Mouse (Mus musculus) MEL (cell line): Measurements from ENCODE around the gene Taf6l. TPM values are rescaled to one million over a fixed set of nuclear protein-coding genes. Genes with fewer than 3 reads are reported as not detected.

ENCODE experiments used
- DNase-seq: peaks from one replicate; pipeline ENCODE4 v3.0.0; 2011; ENCODE audit warnings: low read depth, low spot score
- H3K27ac ChIP-seq: 2 replicates; pipeline ENCODE4 v1.5.1; 2012; ENCODE audit warnings: low read depth, mild to moderate bottlenecking, control low read depth, low read length, moderate library complexity; ENCODE audit not compliant: control insufficient read depth
- H3K27me3 ChIP-seq, 2 experiments: fragments of 150-350 bp in 1 of 2; sonication (generic) in 1 of 2; 2 replicates each; pipeline ENCODE4 v1.6.1; 2012; ENCODE audit warnings: low read length in 2 of 2, mild to moderate bottlenecking in 2 of 2, improper control_type of control experiment in 1 of 2, moderate library complexity in 1 of 2; ENCODE audit not compliant: insufficient read depth in 2 of 2, control insufficient read depth in 1 of 2
- H3K36me3 ChIP-seq, 2 experiments: 2 replicates each; pipeline ENCODE4 v1.6.1; 2012 to 2014; ENCODE audit warnings: low read length in 2 of 2, improper control_type of control experiment in 1 of 2, inconsistent platforms in 1 of 2, mild to moderate bottlenecking in 1 of 2; ENCODE audit not compliant: insufficient read depth in 2 of 2, control insufficient read depth in 1 of 2
- H3K4me1 ChIP-seq, 2 experiments: fragments of 150-350 bp in 1 of 2; sonication (generic) in 1 of 2; 2 replicates each; pipeline ENCODE4 v1.6.1; 2012; ENCODE audit warnings: low read length in 2 of 2, improper control_type of control experiment in 1 of 2, mild to moderate bottlenecking in 1 of 2; ENCODE audit not compliant: insufficient read depth in 2 of 2, control insufficient read depth in 1 of 2
- H3K4me3 ChIP-seq, 2 experiments: fragments of 150-350 bp in 1 of 2; sonication (generic) in 1 of 2; 2 replicates each; pipeline ENCODE4 v1.5.1; 2012; ENCODE audit warnings: low read depth in 2 of 2, low read length in 2 of 2, mild to moderate bottlenecking in 2 of 2, moderate library complexity in 2 of 2, control low read depth in 1 of 2, improper control_type of control experiment in 1 of 2; ENCODE audit not compliant: control insufficient read depth in 1 of 2, insufficient read depth in 1 of 2
- H3K79me2 ChIP-seq: 2 replicates; pipeline ENCODE4 v1.6.1; 2012; ENCODE audit warnings: mild to moderate bottlenecking, low read length, moderate library complexity; ENCODE audit not compliant: control insufficient read depth, poor library complexity, insufficient read depth
- H3K9ac ChIP-seq: 2 replicates; pipeline ENCODE4 v1.6.1; 2012; ENCODE audit warnings: low read depth, mild to moderate bottlenecking, control low read depth, low read length, moderate library complexity; ENCODE audit not compliant: control insufficient read depth, poor library complexity, severe bottlenecking
- H3K9me3 ChIP-seq: fragments of 150-350 bp; sonication (generic); replicated peaks from 2 replicates; pipeline ENCODE4 v1.6.1; 2012; ENCODE audit warnings: mild to moderate bottlenecking, low read length, improper control_type of control experiment, moderate library complexity; ENCODE audit not compliant: insufficient read depth
- BHLHE40 ChIP-seq: IDR thresholded peaks from 2 replicates; pipeline ENCODE4 v1.6.1; 2012; ENCODE audit warnings: low read depth, mild to moderate bottlenecking, inconsistent platforms, low read length, improper control_type of control experiment, borderline replicate concordance
- CHD1 ChIP-seq: IDR thresholded peaks from 2 replicates; pipeline ENCODE4 v1.6.1; 2012; ENCODE audit warnings: low read depth, mild to moderate bottlenecking, inconsistent platforms, low read length, improper control_type of control experiment
- CHD2 ChIP-seq: IDR thresholded peaks from 2 replicates; pipeline ENCODE4 v1.6.1; 2011; ENCODE audit warnings: low read length, improper control_type of control experiment
- CTCF ChIP-seq, 3 experiments: IDR thresholded peaks in 2 of 3; conservative IDR thresholded peaks in 1 of 3; 2 replicates each; pipeline ENCODE4 v1.5.1; 2011 to 2012; ENCODE audit warnings: low read length in 3 of 3, low read depth in 2 of 3, mild to moderate bottlenecking in 2 of 3, improper control_type of control experiment in 1 of 3, inconsistent platforms in 1 of 3, mixed read lengths in 1 of 3, moderate library complexity in 1 of 3; ENCODE audit not compliant: control insufficient read depth in 1 of 3, insufficient read depth in 1 of 3, poor library complexity in 1 of 3, severe bottlenecking in 1 of 3
- ETS1 ChIP-seq: IDR thresholded peaks from 2 replicates; pipeline ENCODE4 v1.6.1; 2012; ENCODE audit warnings: low read depth, mild to moderate bottlenecking, inconsistent platforms, low read length, improper control_type of control experiment, moderate library complexity
- HCFC1 ChIP-seq: IDR thresholded peaks from 2 replicates; pipeline ENCODE4 v1.6.1; 2012; ENCODE audit warnings: low read depth, mild to moderate bottlenecking, inconsistent platforms, low read length, improper control_type of control experiment, moderate library complexity
- MAFK ChIP-seq: IDR thresholded peaks from 2 replicates; pipeline ENCODE4 v1.6.1; 2011; ENCODE audit warnings: low read depth, mild to moderate bottlenecking, low read length, improper control_type of control experiment, borderline replicate concordance
- MAX ChIP-seq: IDR thresholded peaks from 2 replicates; pipeline ENCODE4 v1.6.1; 2011; ENCODE audit warnings: low read length, improper control_type of control experiment
- MXI1 ChIP-seq: IDR thresholded peaks from 2 replicates; pipeline ENCODE4 v1.6.1; 2011; ENCODE audit warnings: mild to moderate bottlenecking, low read depth, low read length, improper control_type of control experiment
- MYB ChIP-seq: IDR thresholded peaks from 2 replicates; pipeline ENCODE4 v1.6.1; 2011; ENCODE audit warnings: mild to moderate bottlenecking, low read depth, low read length, improper control_type of control experiment
- NRF1 ChIP-seq: IDR thresholded peaks from 2 replicates; pipeline ENCODE4 v1.6.1; 2014; ENCODE audit warnings: low read depth, mild to moderate bottlenecking, inconsistent platforms, low read length, improper control_type of control experiment, moderate library complexity; ENCODE audit not compliant: poor library complexity, insufficient read depth, severe bottlenecking
- POLR2A ChIP-seq, 2 experiments: IDR thresholded peaks; 2 replicates each; pipeline ENCODE4 v1.6.1; 2011 to 2012; ENCODE audit warnings: low read length in 2 of 2, mild to moderate bottlenecking in 2 of 2, control low read depth in 1 of 2, improper control_type of control experiment in 1 of 2, low read depth in 1 of 2, moderate library complexity in 1 of 2; ENCODE audit not compliant: control insufficient read depth in 1 of 2, insufficient read depth in 1 of 2, poor library complexity in 1 of 2
- POLR2AphosphoS5 ChIP-seq: IDR thresholded peaks from 2 replicates; pipeline ENCODE4 v1.6.1; 2012; ENCODE audit warnings: low read depth, borderline replicate concordance, mild to moderate bottlenecking, inconsistent platforms, low read length, moderate library complexity, mixed read lengths
- RAD21 ChIP-seq: IDR thresholded peaks from 2 replicates; pipeline ENCODE4 v1.6.1; 2011; ENCODE audit warnings: mild to moderate bottlenecking, low read depth, low read length, improper control_type of control experiment
- RCOR1 ChIP-seq: IDR thresholded peaks from 2 replicates; pipeline ENCODE4 v1.6.1; 2012; ENCODE audit warnings: low read depth, mild to moderate bottlenecking, inconsistent platforms, low read length, improper control_type of control experiment
- SIN3A ChIP-seq: IDR thresholded peaks from 2 replicates; pipeline ENCODE4 v1.6.1; 2012; ENCODE audit warnings: low read length, improper control_type of control experiment, inconsistent platforms
- SMC3 ChIP-seq: IDR thresholded peaks from 2 replicates; pipeline ENCODE4 v1.6.1; 2011; ENCODE audit warnings: low read depth, low read length, improper control_type of control experiment
- TBP ChIP-seq: IDR thresholded peaks from 2 replicates; pipeline ENCODE4 v1.8.0; 2011; ENCODE audit warnings: low read depth, low read length, improper control_type of control experiment
- TCF12 ChIP-seq: IDR thresholded peaks from 2 replicates; pipeline ENCODE4 v1.6.1; 2014; ENCODE audit warnings: low read depth, mild to moderate bottlenecking, inconsistent platforms, low read length, improper control_type of control experiment, moderate library complexity
- UBTF ChIP-seq: IDR thresholded peaks from 2 replicates; pipeline ENCODE4 v1.6.1; 2012; ENCODE audit warnings: low read depth, mild to moderate bottlenecking, inconsistent platforms, low read length, improper control_type of control experiment, moderate library complexity, borderline replicate concordance; ENCODE audit not compliant: insufficient read depth
- USF1 ChIP-seq: IDR thresholded peaks from 2 replicates; pipeline ENCODE4 v1.6.1; 2014; ENCODE audit warnings: low read depth, mild to moderate bottlenecking, inconsistent platforms, low read length, improper control_type of control experiment, moderate library complexity
- ZMIZ1 ChIP-seq: IDR thresholded peaks from 2 replicates; pipeline ENCODE4 v1.6.1; 2012; ENCODE audit warnings: low read depth, mild to moderate bottlenecking, inconsistent platforms, low read length, improper control_type of control experiment, moderate library complexity
- polyA plus RNA-seq, 2 experiments: library from polyadenylated mRNA; stranded (reverse) in 1 of 2; unstranded in 1 of 2; fragments of >175 nt in 1 of 2; fragments of >200 nt in 1 of 2; gene quantifications; 2 replicates each; pipeline versions ENCODE4 v1.2.1 to v1.2.4; 2012; ENCODE audit warnings: low replicate concordance in 2 of 2, low read depth in 1 of 2; ENCODE audit not compliant: insufficient read length in 2 of 2, insufficient read depth in 1 of 2, missing spikeins in 1 of 2
- total RNA-seq: library from RNA; depleted of rRNA; stranded (reverse); fragments of 300-350 nt; gene quantifications from 2 replicates; pipeline ENCODE4 v1.2.3, GENCODE M21; 2012

Taf6l gene
- total and polyA plus RNA-seq, 3 experiments: 18.3 to 25.5 TPM; not detected in 1

- Histone ChIP-seq H3K9ac (peak overlapping the region; percentile 93), H3K79me2 (peaks cover 53% of the 10 kb centered on the region), H3K27ac (peak overlapping the region; percentile 98), H3K36me3 (peaks cover 26 to 30% of the 10 kb centered on the region in 2 experiments)
- peak; percentile 35 for DNase-seq
- TF ChIP-seq TCF12 (no peak), CTCF (IDR thresholded peaks at IDR 0.05 in 2 of 3, conservative IDR thresholded peaks at IDR 0.05 in 1 of 3; ENCODE audit: control insufficient read depth in 1 of 3, insufficient read depth in 1 of 3, low read depth in 2 of 3, low read length in 3 of 3, poor library complexity in 1 of 3, severe bottlenecking in 1 of 3) (no peak), ETS1 (no peak), RCOR1 (no peak), MYB (no peak), POLR2AphosphoS5 (no peak), RAD21 (no peak), TBP (no peak), UBTF (no peak), CHD2 (no peak), MAX (no peak)
- TF ChIP-seq, all 39 proteins: peak for 0
- H3K9me3 ChIP-seq: no peaks in the 10 kb centered on the region
- no peaks in the 10 kb centered on the region for H3K27me3 ChIP-seq
- peak overlapping the region; percentile 96 to 98 for H3K4me3 ChIP-seq
- H3K4me1 ChIP-seq: peaks cover 5 to 11% of the 10 kb centered on the region in 2 experiments; a peak in 3 of 4 replicates
Measured at GRCm38 (mm10) chr19:8821146-8821545, 34.9 kb upstream of the Taf6l start.

- no peak for TF ChIP-seq MAFK
- peak; percentile 16; the same call in 1 of the 2 replicates for TF ChIP-seq CHD1
- no peak for TF ChIP-seq NRF1
- TF ChIP-seq ZMIZ1: no peak
- TF ChIP-seq SMC3: no peak
- TF ChIP-seq SIN3A: no peak; the same call in 1 of the 2 replicates
- TF ChIP-seq TBP: no peak
- TF ChIP-seq UBTF: peak; percentile 69; the same call in 1 of the 2 replicates
- TF ChIP-seq MYB: no peak
- no peak for TF ChIP-seq HCFC1
- no peak for TF ChIP-seq USF1
- TF ChIP-seq POLR2A (IDR thresholded peaks at IDR 0.05; ENCODE audit: control insufficient read depth in 1 of 2, insufficient read depth in 1 of 2, low read depth in 1 of 2, low read length in 2 of 2, poor library complexity in 1 of 2): peak in 1 of 2 experiments; percentile 34; a peak in 1 of 4 replicates
- TF ChIP-seq MXI1: no peak
- TF ChIP-seq BHLHE40: no peak
- peak overlapping the region; percentile 96 to 98 for H3K4me3 ChIP-seq
- peaks cover 21 to 28% of the 10 kb centered on the region in 2 experiments for H3K36me3 ChIP-seq
- H3K27ac ChIP-seq: peak overlapping the region; percentile 98
- peak; percentile 66 for DNase-seq
- peak overlapping the region; percentile 93 for H3K9ac ChIP-seq
- no peaks in the 10 kb centered on the region for H3K9me3 ChIP-seq
- no peaks in the 10 kb centered on the region for H3K27me3 ChIP-seq
- peaks cover 56% of the 10 kb centered on the region for H3K79me2 ChIP-seq
- H3K4me1 ChIP-seq: peaks cover 5 to 11% of the 10 kb centered on the region in 2 experiments; a peak in 3 of 4 replicates
Measured at GRCm38 (mm10) chr19:8820424-8820956, 34.3 kb upstream of the Taf6l start.
